In the genomic region with DNA sequence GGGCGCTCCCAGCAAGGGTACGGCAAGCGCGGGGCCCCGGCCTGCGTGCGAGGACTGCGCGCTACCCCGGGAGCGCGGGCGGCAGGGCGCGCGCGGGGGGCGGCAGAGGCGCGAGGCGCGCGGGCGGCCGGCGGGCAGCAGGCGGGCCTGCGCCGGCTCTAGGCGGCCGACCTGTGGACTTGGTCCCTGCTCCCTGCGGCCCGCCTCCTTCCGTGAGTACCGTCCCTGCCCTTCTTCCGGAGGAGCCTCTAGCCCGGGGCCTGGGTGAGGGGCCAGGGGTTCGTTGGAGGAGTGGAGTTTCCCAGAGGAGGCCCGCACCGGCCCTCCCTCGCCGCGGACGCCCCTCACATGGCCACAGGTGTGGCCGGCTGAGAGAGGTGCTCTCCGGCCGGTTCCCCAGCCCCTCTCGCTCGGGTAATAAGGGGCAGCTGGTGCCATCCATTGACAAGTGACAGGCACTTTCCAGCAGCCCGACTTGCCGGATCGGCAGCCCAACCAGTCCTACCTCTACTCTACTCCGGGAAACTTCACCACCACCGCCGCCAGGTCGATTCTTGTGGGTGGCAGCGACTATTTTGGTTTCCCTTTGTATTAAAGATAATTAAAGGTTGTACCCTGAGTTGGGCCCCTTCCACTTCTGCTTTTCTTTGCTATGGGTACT, we compare ENCODE assay signal across 8 mouse cellular contexts. TPM values are rescaled to one million over a fixed set of nuclear protein-coding genes. Genes with fewer than 3 reads are reported as not detected.
DNase-seq lines count a peak whose midpoint lies in the region; ATAC-seq and TF ChIP-seq lines count a peak whose summit lies in the region.

No protein-coding gene starts in this region.

- H3K36me3 ChIP-seq in G1E (replicated peaks) = peaks cover 33% of the 10 kb centered on the region
- peaks cover 20% of the 10 kb centered on the region for H3K36me3 ChIP-seq in forebrain, embryonic 14.5 days (ENCODE audit: control insufficient read depth, insufficient read depth, low read length)
- H3K36me3 ChIP-seq in lung, postnatal 0 days (ENCODE audit: insufficient read depth, low read length) = no peaks in the 10 kb centered on the region

- no peak for ATAC-seq in G1E (ENCODE audit: extremely low read depth, insufficient number of reproducible peaks, low FRiP score, poor library complexity, severe bottlenecking)
- ATAC-seq in forebrain, embryonic 14.5 days = no peak; the same call in 1 of the 2 replicates
- ATAC-seq in hematopoietic stem cell, adult 5-6 weeks (replicated peaks in 1 of 2; ENCODE audit: insufficient read depth in 1 of 2, low FRiP score in 2 of 2, low TSS enrichment in 1 of 2, low read depth in 1 of 2, poor library complexity in 2 of 2, severe bottlenecking in 2 of 2) = peak; percentile 13 to 26; a peak in 2 of 4 replicates
- peak; percentile 60 for ATAC-seq in lung, postnatal 0 days

- TF ChIP-seq CTCF in G1E (IDR thresholded peaks at IDR 0.05; ENCODE audit: low read depth, low read length) = no peak
- TF ChIP-seq CTCF in lung, postnatal 0 days (IDR thresholded peaks at IDR 0.05) = no peak

- peak overlapping the region; percentile 34 for H3K4me2 ChIP-seq in forebrain, embryonic 14.5 days (ENCODE audit: low read length)
- H3K4me2 ChIP-seq in lung, postnatal 0 days (replicated peaks; ENCODE audit: low read depth, low read length) = peak overlapping the region; percentile 38

- no peak for TF ChIP-seq EP300 in lung, postnatal 0 days (IDR thresholded peaks at IDR 0.05)

- H3K4me3 ChIP-seq in G1E (ENCODE audit: low read depth, low read length) = peak overlapping the region; percentile 70
- peak overlapping the region; percentile 33 for H3K4me3 ChIP-seq in forebrain, embryonic 14.5 days (ENCODE audit: low read depth, low read length)
- peak overlapping the region; percentile 37 for H3K4me3 ChIP-seq in lung, postnatal 0 days (ENCODE audit: low read depth, low read length)

- peak overlapping the region; percentile 45 for H3K9ac ChIP-seq in forebrain, embryonic 14.5 days (ENCODE audit: low read length)
- H3K9ac ChIP-seq in lung, postnatal 0 days (replicated peaks; ENCODE audit: low read depth) = peak overlapping the region; percentile 24

- no peaks in the 10 kb centered on the region for H3K9me3 ChIP-seq in G1E (replicated peaks)
- H3K9me3 ChIP-seq in forebrain, embryonic 14.5 days (replicated peaks; ENCODE audit: control insufficient read depth, low read length) = no peaks in the 10 kb centered on the region
- no peaks in the 10 kb centered on the region for H3K9me3 ChIP-seq in lung, postnatal 0 days (ENCODE audit: low read length)

- H3K27me3 ChIP-seq in G1E (ENCODE audit: insufficient read depth, low read length) = no peaks in the 10 kb centered on the region
- no peaks in the 10 kb centered on the region for H3K27me3 ChIP-seq in forebrain, embryonic 14.5 days (replicated peaks; ENCODE audit: control insufficient read depth, insufficient read depth, low read length)
- no peaks in the 10 kb centered on the region for H3K27me3 ChIP-seq in lung, postnatal 0 days (replicated peaks; ENCODE audit: insufficient read depth, low read length)

- H3K27ac ChIP-seq in forebrain, embryonic 14.5 days (ENCODE audit: low read depth, low read length) = peak overlapping the region; percentile 15; the same call in 1 of the 2 replicates
- peak overlapping the region; percentile 21 for H3K27ac ChIP-seq in lung, postnatal 0 days (ENCODE audit: low read length)

- H3K4me1 ChIP-seq in G1E (ENCODE audit: insufficient read depth, low read depth, low read length) = peaks cover 29% of the 10 kb centered on the region
- no peaks in the 10 kb centered on the region for H3K4me1 ChIP-seq in forebrain, embryonic 14.5 days (ENCODE audit: control insufficient read depth, insufficient read depth, low read length)
- H3K4me1 ChIP-seq in lung, postnatal 0 days (ENCODE audit: insufficient read depth, low read depth, low read length) = no peaks in the 10 kb centered on the region

- WGBS in forebrain, embryonic 14.5 days = under 1% methylated on average over 36 of the region's 57 CpGs
- WGBS in lung, postnatal 0 days = under 1% methylated on average over 17 of the region's 57 CpGs

- peak; percentile 32 for DNase-seq in G1E (ENCODE audit: low spot score)
- DNase-seq in c-Kit-positive CD71-positive TER-119-negative erythroid progenitor cells, embryonic 14.5 days (ENCODE audit: low read depth) = peak; percentile 37
- peak; percentile 22 for DNase-seq in forebrain, embryonic 14.5 days (ENCODE audit: low spot score)
- peak; percentile 53 to 66 for DNase-seq in layer of hippocampus, postnatal 10 days (ENCODE audit: low spot score in 2 of 2)
- peak; percentile 83 for DNase-seq in lung, postnatal 0 days (ENCODE audit: low spot score)
- peak; percentile 42 for DNase-seq in ovary, postnatal 14 days (ENCODE audit: low spot score)
- DNase-seq in thymus, postnatal 36 days = peak; percentile 61 to 70

RNA-seq across cellular contexts. Expression of a gene that starts 0.7 kb away (rescaled TPM):
- total RNA-seq in G1E (2014; fragmentation: Nextera tagmentation) = 139 and 179 TPM in 2 replicates
- total RNA-seq in G1E (2017) = 50.7 and 52.7 TPM in 2 replicates
- polyA plus RNA-seq in G1E (2012) = 106 and 121 TPM in 2 replicates
- polyA plus RNA-seq in forebrain, embryonic 14.5 days (2014; fragmentation: Nextera tagmentation; extraction: Ambion mirVana) = 36.7 and 40.4 TPM in 2 replicates
- total RNA-seq in hematopoietic stem cell, adult 5-6 weeks (2017) = 43.4 and 54.7 TPM in 2 replicates
- 10 to 100 TPM; 64.2 to 66.4 TPM for total RNA-seq in layer of hippocampus, postnatal 10 days (2021)
- polyA plus RNA-seq in lung, postnatal 0 days (2015; fragmentation: Nextera tagmentation; extraction: Ambion mirVana) = 17.7 and 19.3 TPM in 2 replicates

RNA-seq across cellular contexts. Expression of a gene that starts 9.6 kb away (rescaled TPM):
- total RNA-seq in G1E (2014; fragmentation: Nextera tagmentation) (100 and 111 TPM in 2 replicates), G1E (2017) (85.3 and 89.7 TPM in 2 replicates)
- 42.0 and 42.2 TPM in 2 replicates for polyA plus RNA-seq in G1E (2012)
- 6.4 and 9.0 TPM in 2 replicates for polyA plus RNA-seq in forebrain, embryonic 14.5 days (2014; fragmentation: Nextera tagmentation; extraction: Ambion mirVana)
- total RNA-seq in hematopoietic stem cell, adult 5-6 weeks (2017) = 26.0 and 40.1 TPM in 2 replicates
- 10 to 100 TPM; 50.6 to 81.4 TPM for total RNA-seq in layer of hippocampus, postnatal 10 days (2021)
- 7.9 and 8.3 TPM in 2 replicates for polyA plus RNA-seq in lung, postnatal 0 days (2015; fragmentation: Nextera tagmentation; extraction: Ambion mirVana)

Comparison
In these comparisons a context has a peak if more than half of its experiments do, and no peak if none do; other contexts are left out.
1. ATAC-seq: peak in hematopoietic stem cell, adult 5-6 weeks (2 of 2) and lung, postnatal 0 days (single experiment); none in G1E (single experiment) and forebrain, embryonic 14.5 days (single experiment).
2. DNase-seq: peak in every context shown above with its lines; median percentile 83 in lung, postnatal 0 days; 66 in thymus, postnatal 36 days; 60 in layer of hippocampus, postnatal 10 days; 42 in ovary, postnatal 14 days; 37 in c-Kit-positive CD71-positive TER-119-negative erythroid progenitor cells, embryonic 14.5 days; 32 in G1E; 22 in forebrain, embryonic 14.5 days.
3. Peak in every context shown above with its lines, with median percentiles within 50 percentile points of each other: H3K4me3 ChIP-seq.